Mouse (Mus musculus): ENCODE measurements around the gene Arv1. TPM values are rescaled to one million over a fixed set of nuclear protein-coding genes. Genes with fewer than 3 reads are reported as not detected.

The Arv1 gene
- polyA plus RNA-seq, 1 experiment from 2014 or later, result 18.5 TPM

DNA sequence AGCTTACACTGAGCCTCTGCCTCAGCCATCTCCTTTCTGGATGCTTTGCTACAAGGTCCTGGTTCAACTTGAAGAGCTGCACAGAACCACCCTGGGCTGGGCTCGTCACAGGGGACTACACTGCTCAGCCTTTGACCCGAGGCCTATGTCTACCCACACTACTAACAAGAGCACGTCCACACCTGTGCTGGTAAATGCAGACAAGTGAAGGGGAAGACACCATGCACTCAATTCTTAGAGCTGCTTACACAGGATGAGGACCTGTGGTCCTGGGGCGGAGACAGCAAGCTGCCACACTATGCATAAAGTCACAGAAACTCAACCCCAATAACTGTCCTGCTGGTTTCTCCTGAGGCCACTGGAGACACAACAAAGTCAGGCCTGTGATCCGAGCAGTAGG is 21.7 kb upstream of the Arv1 start:
- Histone ChIP-seq H3K9me3 (replicated peaks; ENCODE audit: low read length) (no peaks in the 10 kb centered on the region), H3K4me1 (replicated peaks; ENCODE audit: insufficient read depth, low read length) (no peaks in the 10 kb centered on the region), H3K9ac (ENCODE audit: low read depth, low read length) (no peak overlapping the region), H3K27ac (no peak overlapping the region), H3K4me3 (replicated peaks; ENCODE audit: low read depth, low read length) (no peak overlapping the region), H3K4me2 (ENCODE audit: low read length) (no peak overlapping the region), H3K27me3 (ENCODE audit: insufficient read depth, low read length) (no peaks in the 10 kb centered on the region), H3K36me3 (ENCODE audit: insufficient read depth, low read length) (peaks cover 26% of the 10 kb centered on the region)
- ATAC-seq (replicated peaks; ENCODE audit: low FRiP score, low read depth) (no peak), DNase-seq (ENCODE audit: low spot score) (no peak)
- 96% methylated on average over 5 of the region's 5 CpGs for WGBS
- TF ChIP-seq CTCF (IDR thresholded peaks at IDR 0.05; ENCODE audit: low read depth), result no peak

DNA sequence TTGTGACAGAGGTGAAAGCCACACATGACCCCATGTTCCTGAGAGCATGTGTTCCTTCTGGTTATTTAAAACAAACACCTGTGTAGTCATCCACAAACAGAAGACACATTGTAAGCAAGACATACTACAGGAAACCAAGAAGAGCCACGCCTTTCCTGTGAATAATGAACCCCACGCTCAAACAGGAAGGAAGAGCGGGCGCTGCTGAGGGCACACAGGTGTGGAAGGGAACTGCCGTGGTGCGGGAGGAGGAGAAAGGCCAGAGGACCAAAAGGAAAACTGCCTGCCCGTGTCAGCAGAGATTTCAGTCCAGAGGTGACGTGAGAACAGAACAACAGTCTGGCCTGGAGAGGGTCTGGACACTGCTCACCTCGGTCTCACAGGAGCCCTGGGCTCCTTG is 20.9 kb upstream of the Arv1 start:
- DNase-seq (ENCODE audit: low spot score) (no peak), ATAC-seq (replicated peaks; ENCODE audit: low FRiP score, low read depth) (no peak)
- Histone ChIP-seq H3K27me3 (ENCODE audit: insufficient read depth, low read length) (no peaks in the 10 kb centered on the region), H3K9me3 (replicated peaks; ENCODE audit: low read length) (no peaks in the 10 kb centered on the region), H3K9ac (ENCODE audit: low read depth, low read length) (no peak overlapping the region), H3K4me2 (ENCODE audit: low read length) (no peak overlapping the region), H3K4me1 (replicated peaks; ENCODE audit: insufficient read depth, low read length) (no peaks in the 10 kb centered on the region), H3K27ac (no peak overlapping the region), H3K4me3 (replicated peaks; ENCODE audit: low read depth, low read length) (no peak overlapping the region), H3K36me3 (ENCODE audit: insufficient read depth, low read length) (peaks cover 27% of the 10 kb centered on the region)
- TF ChIP-seq CTCF (IDR thresholded peaks at IDR 0.05; ENCODE audit: low read depth), result no peak
- 70% methylated on average over 9 of the region's 9 CpGs for WGBS

DNA sequence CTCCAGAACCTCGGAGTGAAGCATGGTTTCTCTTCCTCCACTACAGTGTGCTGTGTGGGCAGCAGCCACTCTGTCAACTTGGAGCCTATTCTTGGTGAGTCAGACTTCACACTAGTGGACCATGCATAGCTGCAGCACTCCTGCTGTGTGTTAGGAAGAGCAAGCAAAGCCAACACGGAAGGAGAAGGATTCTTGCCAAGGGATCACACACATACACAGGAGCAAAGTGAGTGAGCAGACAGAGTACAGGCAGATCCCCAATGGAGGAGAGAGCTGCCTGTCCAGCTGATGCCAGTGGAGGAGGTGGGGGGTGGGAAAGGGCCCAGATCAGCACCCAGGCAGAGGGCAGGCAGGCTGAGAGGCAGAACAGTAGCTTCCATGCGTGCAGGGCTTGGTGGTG is 19.8 kb upstream of the Arv1 start:
- peaks cover 26% of the 10 kb centered on the region for H3K36me3 ChIP-seq (ENCODE audit: insufficient read depth, low read length)
- H3K4me1 ChIP-seq (replicated peaks; ENCODE audit: insufficient read depth, low read length), result no peaks in the 10 kb centered on the region
- 87% methylated on average over 3 of the region's 3 CpGs for WGBS
- TF ChIP-seq CTCF (IDR thresholded peaks at IDR 0.05; ENCODE audit: low read depth), result no peak
- no peak for DNase-seq (ENCODE audit: low spot score)
- no peak overlapping the region for H3K4me2 ChIP-seq (ENCODE audit: low read length)
- H3K9ac ChIP-seq (ENCODE audit: low read depth, low read length), result no peak overlapping the region
- no peak overlapping the region for H3K4me3 ChIP-seq (replicated peaks; ENCODE audit: low read depth, low read length)
- no peak overlapping the region for H3K27ac ChIP-seq
- no peak for ATAC-seq (replicated peaks; ENCODE audit: low FRiP score, low read depth)
- no peaks in the 10 kb centered on the region for H3K27me3 ChIP-seq (ENCODE audit: insufficient read depth, low read length)
- H3K9me3 ChIP-seq (replicated peaks; ENCODE audit: low read length), result no peaks in the 10 kb centered on the region

DNA sequence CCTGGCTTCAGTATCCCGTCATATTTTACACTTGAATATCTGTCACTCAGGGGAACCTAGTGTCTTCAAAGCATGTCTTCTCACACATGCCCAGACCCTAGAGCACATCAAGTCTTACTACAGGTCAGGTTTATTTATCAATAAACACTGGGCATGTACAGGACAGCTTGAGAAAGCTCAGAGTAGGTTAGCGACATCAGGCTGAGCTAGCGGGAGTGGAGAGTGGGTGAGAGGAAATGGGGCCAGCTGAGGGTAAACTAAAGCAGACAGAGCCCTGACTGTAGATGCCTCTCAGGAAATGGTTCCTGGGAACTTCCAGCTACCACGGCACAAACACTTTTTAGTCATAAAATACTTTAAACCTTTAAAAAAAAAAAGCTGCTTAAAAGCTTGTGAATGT is 18.4 kb upstream of the Arv1 start:
- WGBS, result 61% methylated on average over 4 of the region's 4 CpGs

DNA sequence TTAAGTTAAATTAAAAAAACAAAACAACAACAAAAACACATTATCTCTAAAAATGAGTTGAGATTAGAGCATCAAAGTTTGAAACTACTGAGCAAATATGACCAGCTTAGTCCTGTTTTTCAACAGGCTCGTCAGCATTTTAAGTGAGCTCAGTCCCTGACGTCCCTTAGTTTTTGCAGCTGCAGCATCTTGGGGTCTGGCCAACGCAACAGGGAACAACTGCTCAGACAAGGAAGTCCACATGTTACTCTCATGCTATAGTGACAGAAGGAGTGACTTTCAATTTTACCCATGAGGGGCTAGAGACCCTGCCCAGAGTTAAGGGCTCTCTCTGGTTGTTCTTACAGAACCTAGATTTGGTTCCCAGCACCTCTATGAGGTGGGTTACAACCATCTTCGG is 17.6 kb upstream of the Arv1 start:
- Histone ChIP-seq H3K36me3 (ENCODE audit: insufficient read depth, low read length) (peaks cover 27% of the 10 kb centered on the region; the same call in 1 of the 2 replicates), H3K4me3 (replicated peaks; ENCODE audit: low read depth, low read length) (no peak overlapping the region), H3K27ac (no peak overlapping the region), H3K4me2 (ENCODE audit: low read length) (no peak overlapping the region), H3K4me1 (replicated peaks; ENCODE audit: insufficient read depth, low read length) (no peaks in the 10 kb centered on the region), H3K9ac (ENCODE audit: low read depth, low read length) (no peak overlapping the region), H3K27me3 (ENCODE audit: insufficient read depth, low read length) (no peaks in the 10 kb centered on the region), H3K9me3 (replicated peaks; ENCODE audit: low read length) (no peaks in the 10 kb centered on the region)
- ATAC-seq (replicated peaks; ENCODE audit: low FRiP score, low read depth) (no peak), DNase-seq (ENCODE audit: low spot score) (no peak)
- no peak for TF ChIP-seq CTCF (IDR thresholded peaks at IDR 0.05; ENCODE audit: low read depth)
- WGBS, result 82% methylated on average over 4 of the region's 4 CpGs

More for the DNA sequence above, 18.4 kb upstream of the Arv1 start:
- Histone ChIP-seq H3K36me3 (ENCODE audit: insufficient read depth, low read length) (peaks cover 24% of the 10 kb centered on the region; the same call in 1 of the 2 replicates), H3K4me3 (replicated peaks; ENCODE audit: low read depth, low read length) (no peak overlapping the region), H3K9me3 (replicated peaks; ENCODE audit: low read length) (no peaks in the 10 kb centered on the region), H3K27ac (no peak overlapping the region), H3K27me3 (ENCODE audit: insufficient read depth, low read length) (no peaks in the 10 kb centered on the region), H3K4me2 (ENCODE audit: low read length) (no peak overlapping the region), H3K4me1 (replicated peaks; ENCODE audit: insufficient read depth, low read length) (no peaks in the 10 kb centered on the region), H3K9ac (ENCODE audit: low read depth, low read length) (no peak overlapping the region)
- no peak for TF ChIP-seq CTCF (IDR thresholded peaks at IDR 0.05; ENCODE audit: low read depth)
- DNase-seq (ENCODE audit: low spot score) (no peak), ATAC-seq (replicated peaks; ENCODE audit: low FRiP score, low read depth) (no peak)

DNA sequence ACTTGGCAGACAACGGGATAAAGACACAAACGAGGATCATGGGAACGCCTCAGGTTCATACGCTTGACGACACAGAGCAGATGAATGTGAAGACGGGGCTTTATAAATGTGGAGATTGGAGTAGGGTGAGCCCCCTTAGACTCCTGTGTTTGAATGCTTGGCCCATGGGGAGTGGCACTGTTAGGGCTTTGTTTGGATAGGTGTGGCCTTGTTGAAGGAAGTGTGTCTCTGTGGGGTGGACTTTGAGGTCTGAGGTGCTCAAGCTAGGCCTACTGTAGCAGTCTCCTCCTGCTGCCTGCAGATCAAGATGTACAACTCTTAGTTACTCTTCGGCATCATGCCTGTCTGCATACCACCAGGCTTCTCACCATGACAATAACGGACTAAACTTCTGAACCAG is 16.1 kb upstream of the Arv1 start:
- H3K4me3 ChIP-seq (replicated peaks; ENCODE audit: low read depth, low read length), result no peak overlapping the region
- no peak for DNase-seq (ENCODE audit: low spot score)
- peaks cover 32% of the 10 kb centered on the region; the same call in 1 of the 2 replicates for H3K36me3 ChIP-seq (ENCODE audit: insufficient read depth, low read length)
- TF ChIP-seq CTCF (IDR thresholded peaks at IDR 0.05; ENCODE audit: low read depth), result no peak
- H3K9me3 ChIP-seq (replicated peaks; ENCODE audit: low read length), result no peaks in the 10 kb centered on the region
- no peak for ATAC-seq (replicated peaks; ENCODE audit: low FRiP score, low read depth)
- no peak overlapping the region for H3K27ac ChIP-seq
- no peak overlapping the region for H3K4me2 ChIP-seq (ENCODE audit: low read length)
- 95% methylated on average over 8 of the region's 8 CpGs for WGBS
- H3K27me3 ChIP-seq (ENCODE audit: insufficient read depth, low read length), result no peaks in the 10 kb centered on the region
- no peak overlapping the region for H3K9ac ChIP-seq (ENCODE audit: low read depth, low read length)
- no peaks in the 10 kb centered on the region for H3K4me1 ChIP-seq (replicated peaks; ENCODE audit: insufficient read depth, low read length)

DNA sequence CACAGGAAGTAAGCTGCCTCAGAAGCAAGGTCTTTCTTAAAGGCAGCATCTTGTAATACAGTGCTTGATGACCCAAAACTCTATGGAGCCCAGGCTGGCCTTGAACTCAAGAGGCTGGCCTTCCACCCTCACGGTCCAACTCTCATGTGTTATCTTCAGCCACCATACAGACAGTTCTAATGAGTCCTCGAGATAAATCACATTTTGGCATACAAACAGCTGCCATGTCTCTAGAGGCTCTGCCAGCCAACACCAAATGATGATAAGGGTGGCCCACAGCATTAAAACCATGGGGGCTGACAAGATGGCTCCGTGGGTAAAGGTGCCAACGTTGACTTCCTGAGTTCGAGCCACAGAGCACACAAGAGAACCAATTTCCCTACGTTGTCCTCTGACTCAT is 8.7 kb upstream of the Arv1 start:
- TF ChIP-seq CTCF (IDR thresholded peaks at IDR 0.05; ENCODE audit: low read depth), result no peak
- DNase-seq (ENCODE audit: low spot score) (no peak), ATAC-seq (replicated peaks; ENCODE audit: low FRiP score, low read depth) (no peak)
- H3K4me3 ChIP-seq (replicated peaks; ENCODE audit: low read depth, low read length), result no peak overlapping the region
- H3K36me3 ChIP-seq (ENCODE audit: insufficient read depth, low read length), result peaks cover 30% of the 10 kb centered on the region
- no peaks in the 10 kb centered on the region for H3K9me3 ChIP-seq (replicated peaks; ENCODE audit: low read length)
- no peak overlapping the region for H3K9ac ChIP-seq (ENCODE audit: low read depth, low read length)
- H3K4me1 ChIP-seq (replicated peaks; ENCODE audit: insufficient read depth, low read length), result no peaks in the 10 kb centered on the region
- H3K27me3 ChIP-seq (ENCODE audit: insufficient read depth, low read length), result no peaks in the 10 kb centered on the region
- whole genome bisulfite sequencing, result 90% methylated on average over 6 of the region's 6 CpGs
- H3K27ac ChIP-seq, result no peak overlapping the region
- no peak overlapping the region for H3K4me2 ChIP-seq (ENCODE audit: low read length)

Measured in kidney, postnatal 0 days (tissue).